Mouse (Mus musculus) gastrocnemius, postnatal 14 days (tissue): ENCODE results near the gene BC053393. TPM values are rescaled to one million over a fixed set of nuclear protein-coding genes. Genes with fewer than 3 reads are reported as not detected.

Experiments used
- DNase-seq: peaks from one replicate; pipeline ENCODE4 v3.0.0; 2021; ENCODE audit warnings: mixed read lengths
- intact Hi-C: fragments of 180-260 bp; cut with DNase I; formaldehyde crosslinking; loops from one replicate; pipeline ENCODE4 v1.15.1; 2025; ENCODE audit warnings: low total_unique reads
- total RNA-seq, 2 experiments: library from RNA; stranded (reverse); gene quantifications; 2 replicates each; pipeline ENCODE4 v1.2.3; 2021

Gene BC053393
- total RNA-seq, 2 experiments from 2014 or later, result not detected

- intact Hi-C loops, result no loop called here
- no peak for DNase-seq
Measured at GRCm38 (mm10) chr11:46636568-46636967, 65.2 kb downstream of the BC053393 start.

Other genes starting within 250 kb of the BC053393 start
- gene Itk, start 182.0 kb upstream of the BC053393 start, total RNA-seq, result under 1 TPM; 0.08 to 0.20 TPM
- not detected for gene Fam71b, start 175.0 kb upstream of the BC053393 start, total RNA-seq
- gene Med7, start 134.6 kb upstream of the BC053393 start, total RNA-seq, result 10 to 100 TPM; 15.6 to 16.6 TPM
- not detected for gene Havcr2, start 116.6 kb upstream of the BC053393 start, total RNA-seq
- not detected for gene Gm12169, start 47.3 kb upstream of the BC053393 start, total RNA-seq
- gene Dppa1, start 57.7 kb downstream of the BC053393 start, total RNA-seq, result not detected
- gene Timd2, start 135.5 kb downstream of the BC053393 start, total RNA-seq, result not detected
- not detected for gene Havcr1, start 163.5 kb downstream of the BC053393 start, total RNA-seq
- under 1 TPM; 0.20 to 0.39 TPM for gene Timd4, start 239.3 kb downstream of the BC053393 start, total RNA-seq